Mouse (Mus musculus) G1E (cell line): ENCODE data around the gene Cfap100. TPM values are rescaled to one million over a fixed set of nuclear protein-coding genes. Genes with fewer than 3 reads are reported as not detected.

ENCODE experiments used
- ATAC-seq: 2 replicates; pipeline ENCODE4 v1.8.0; 2016; ENCODE audit warnings: mild to moderate bottlenecking; ENCODE audit not compliant: insufficient number of reproducible peaks, poor library complexity, low FRiP score, severe bottlenecking; ENCODE audit errors: extremely low read depth
- DNase-seq: peaks from one replicate; pipeline ENCODE4 v3.0.0; 2012; ENCODE audit warnings: low spot score
- H3K27me3 ChIP-seq: 2 replicates; pipeline ENCODE4 v1.6.1; 2012; ENCODE audit warnings: mild to moderate bottlenecking, low read length, inconsistent platforms; ENCODE audit not compliant: insufficient read depth
- H3K36me3 ChIP-seq: replicated peaks from 2 replicates; pipeline ENCODE3; 2012; ENCODE audit warnings: mild to moderate bottlenecking, inconsistent platforms
- H3K4me1 ChIP-seq: 2 replicates; pipeline ENCODE4 v1.6.1; 2012; ENCODE audit warnings: low read depth, low read length, inconsistent platforms, mixed read lengths; ENCODE audit not compliant: insufficient read depth
- H3K4me3 ChIP-seq: 2 replicates; pipeline ENCODE4 v1.5.1; 2012; ENCODE audit warnings: low read depth, mild to moderate bottlenecking, inconsistent platforms, low read length, moderate library complexity, mixed read lengths
- H3K9me3 ChIP-seq: replicated peaks from 2 replicates; pipeline ENCODE4 v1.6.1; 2012; ENCODE audit warnings: inconsistent platforms
- CTCF ChIP-seq: IDR thresholded peaks from 2 replicates; pipeline ENCODE4 v1.5.1; 2012; ENCODE audit warnings: low read depth, low read length, inconsistent platforms, mixed read lengths
- GATA1 ChIP-seq: IDR thresholded peaks from 2 replicates; pipeline ENCODE4 v1.6.1; 2012; ENCODE audit warnings: borderline replicate concordance, low read length, inconsistent platforms, mixed read lengths
- GATA2 ChIP-seq: IDR thresholded peaks from 2 replicates; pipeline ENCODE4 v1.6.1; 2012; ENCODE audit warnings: low read depth, low read length, inconsistent platforms, borderline replicate concordance
- POLR2AphosphoS5 ChIP-seq: IDR thresholded peaks from 2 replicates; pipeline ENCODE4 v1.6.1; 2012; ENCODE audit warnings: low read depth, low read length, inconsistent platforms; ENCODE audit not compliant: insufficient replicate concordance
- TAL1 ChIP-seq: conservative IDR thresholded peaks from 2 replicates; pipeline ENCODE4 v1.6.1; 2012; ENCODE audit warnings: low read depth, low read length, inconsistent platforms, mixed read lengths
- polyA plus RNA-seq: library from polyadenylated mRNA; stranded (reverse); fragments of >175 nt; gene quantifications from 2 replicates; pipeline ENCODE4 v1.2.3, GENCODE M21; 2012
- total RNA-seq, 2 experiments: library from RNA; stranded (forward) in 1 of 2; stranded (reverse) in 1 of 2; fragments of 200-1000 nt in 1 of 2; fragments of >200 nt in 1 of 2; fragmentation: Nextera tagmentation in 1 of 2; gene quantifications; 2 replicates each; pipeline ENCODE4 v1.2.3; 2014 to 2017

The Cfap100 gene
- total and polyA plus RNA-seq, 3 experiments: 0.27 TPM; not detected in 2

DNA sequence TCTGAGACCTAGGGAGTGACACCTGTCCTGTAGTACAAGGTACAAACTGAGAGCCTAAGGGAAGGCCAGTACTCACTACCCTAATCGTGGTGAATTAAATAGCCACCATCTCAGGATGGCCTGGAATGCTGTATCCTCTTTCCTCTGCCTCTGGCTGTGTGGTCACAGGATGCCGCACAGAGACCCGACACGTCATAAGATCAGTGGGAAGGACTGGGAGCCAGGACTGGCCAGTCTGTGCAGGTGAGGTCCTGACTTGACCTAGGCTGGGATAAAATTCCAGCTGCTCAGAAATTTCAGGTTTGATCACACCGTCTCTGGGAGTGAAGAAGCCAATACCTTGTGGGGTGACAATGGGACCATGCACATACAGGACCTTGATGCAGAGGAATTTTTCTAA, 22.9 kb upstream of the Cfap100 start:
- no peak for DNase-seq
- TF ChIP-seq CTCF: no peak
- no peak for TF ChIP-seq TAL1
- TF ChIP-seq GATA1: no peak
- no peak for TF ChIP-seq GATA2
- no peak for ATAC-seq
- Histone ChIP-seq H3K27me3 (peaks cover 39% of the 10 kb centered on the region), H3K36me3 (no peaks in the 10 kb centered on the region), H3K4me1 (no peaks in the 10 kb centered on the region), H3K4me3 (no peak overlapping the region), H3K9me3 (no peaks in the 10 kb centered on the region)

DNA sequence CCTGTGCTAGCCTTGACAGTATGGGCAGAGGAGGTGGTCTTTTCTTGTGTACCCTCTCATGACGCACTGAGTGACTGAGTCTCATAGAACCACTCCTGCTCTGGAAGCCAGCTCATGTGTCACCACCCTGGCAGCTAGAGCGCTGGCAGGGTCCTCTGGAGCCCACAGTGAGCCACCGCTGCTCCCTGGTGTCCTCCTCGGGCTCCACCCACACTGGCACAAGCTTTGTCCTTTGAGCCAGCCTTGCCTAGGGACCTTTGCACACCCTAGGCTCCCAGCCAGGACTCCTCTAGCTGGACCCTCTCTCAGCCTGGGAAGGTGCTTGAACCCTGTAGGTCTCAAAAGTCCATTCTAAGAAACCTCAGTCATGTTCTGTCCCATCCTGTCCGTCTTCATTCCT, 22.1 kb upstream of the Cfap100 start:
- no peaks in the 10 kb centered on the region for H3K4me1 ChIP-seq
- H3K27me3 ChIP-seq: peaks cover 36% of the 10 kb centered on the region
- H3K4me3 ChIP-seq: no peak overlapping the region
- DNase-seq: no peak
- H3K9me3 ChIP-seq: no peaks in the 10 kb centered on the region
- no peak for ATAC-seq
- TF ChIP-seq CTCF (no peak), TAL1 (no peak), POLR2AphosphoS5 (no peak), GATA2 (no peak), GATA1 (no peak)
- H3K36me3 ChIP-seq: no peaks in the 10 kb centered on the region

DNA sequence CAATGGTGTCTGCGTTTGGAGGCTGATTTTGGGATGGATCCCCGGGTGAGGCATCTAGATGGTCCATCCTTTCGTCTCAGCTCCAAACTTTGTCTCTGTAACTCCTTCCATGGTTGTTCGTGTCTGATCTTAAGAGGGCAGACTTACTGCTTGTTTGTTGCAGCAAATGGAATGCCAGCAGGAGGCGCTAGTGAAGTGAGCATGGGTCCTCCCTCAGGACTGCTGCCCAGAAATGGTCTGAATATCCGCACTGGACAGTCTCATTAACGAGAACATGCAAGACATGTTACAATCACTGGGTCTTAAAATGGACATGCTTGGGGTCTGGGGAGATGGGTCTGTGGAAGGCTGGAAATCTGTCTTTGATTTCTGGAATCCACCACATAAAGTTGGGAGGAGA, 21.6 kb upstream of the Cfap100 start:
- H3K27me3 ChIP-seq: peaks cover 33% of the 10 kb centered on the region
- DNase-seq: no peak

DNA sequence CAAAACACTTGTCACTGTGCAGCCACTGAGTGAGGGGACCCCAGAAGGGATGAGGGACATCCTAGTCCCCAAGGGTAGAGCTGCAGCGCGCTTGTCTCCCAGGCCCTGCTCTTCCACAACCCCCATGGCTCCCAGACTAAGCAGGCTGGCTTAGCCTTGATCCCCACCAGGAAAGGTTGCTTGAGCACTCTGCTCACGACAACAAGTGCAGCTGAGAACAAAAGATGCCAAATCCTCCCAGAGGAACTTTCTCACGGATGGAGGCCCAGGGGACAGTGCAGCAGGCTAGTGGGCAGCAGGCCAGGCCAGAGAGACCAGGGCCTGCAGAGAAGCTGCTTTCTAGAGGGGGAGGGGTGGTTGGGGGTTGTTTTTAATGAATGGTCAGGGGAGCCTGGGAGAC, 18.3 kb upstream of the Cfap100 start:
- no peak for TF ChIP-seq CTCF
- TF ChIP-seq POLR2AphosphoS5: no peak
- TF ChIP-seq GATA2: no peak
- no peak for TF ChIP-seq GATA1
- no peak for TF ChIP-seq TAL1
- Histone ChIP-seq H3K36me3 (no peaks in the 10 kb centered on the region), H3K4me1 (no peaks in the 10 kb centered on the region), H3K27me3 (peaks cover 33% of the 10 kb centered on the region), H3K9me3 (no peaks in the 10 kb centered on the region), H3K4me3 (no peak overlapping the region)
- no peak for ATAC-seq
- DNase-seq: no peak

More for the DNA sequence above, 21.6 kb upstream of the Cfap100 start:
- TF ChIP-seq TAL1 (no peak), GATA1 (no peak), CTCF (peak; percentile 33; the same call in 1 of the 2 replicates), POLR2AphosphoS5 (no peak)
- ATAC-seq: no peak
- H3K4me3 ChIP-seq: no peak overlapping the region
- no peaks in the 10 kb centered on the region for H3K4me1 ChIP-seq
- H3K36me3 ChIP-seq: no peaks in the 10 kb centered on the region
- no peaks in the 10 kb centered on the region for H3K9me3 ChIP-seq

DNA sequence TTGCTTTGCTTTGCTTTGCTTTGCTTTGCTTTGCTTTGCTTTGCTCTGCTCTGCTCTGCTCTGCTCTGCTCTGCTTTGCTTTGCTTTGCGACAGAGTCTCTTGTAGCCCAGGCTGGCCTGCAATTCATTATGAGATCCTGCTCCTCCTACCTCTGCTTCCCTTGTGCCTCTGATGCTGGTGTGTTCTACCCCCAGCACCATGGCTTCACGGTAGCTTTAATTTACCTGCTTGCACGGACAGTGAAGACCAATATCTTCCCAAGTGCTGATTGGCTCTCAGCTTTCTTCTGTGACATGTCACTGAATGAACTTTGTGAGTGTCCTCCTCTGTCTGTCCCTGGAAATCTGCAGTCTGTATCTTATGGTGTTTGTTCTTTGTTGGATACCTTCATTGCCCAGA, 8.4 kb upstream of the Cfap100 start:
- peaks cover 9% of the 10 kb centered on the region for H3K27me3 ChIP-seq
- DNase-seq (no peak), ATAC-seq (no peak)
- H3K4me3 ChIP-seq: no peak overlapping the region
- TF ChIP-seq GATA2 (no peak), TAL1 (no peak), POLR2AphosphoS5 (no peak), GATA1 (no peak), CTCF (no peak)
- H3K9me3 ChIP-seq: 0 out of 2 replicates have a peak, but pooled peaks cover 3% of the 10 kb centered on the region
- peaks cover 12% of the 10 kb centered on the region; the same call in 1 of the 2 replicates for H3K4me1 ChIP-seq
- peaks cover 7% of the 10 kb centered on the region for H3K36me3 ChIP-seq

DNA sequence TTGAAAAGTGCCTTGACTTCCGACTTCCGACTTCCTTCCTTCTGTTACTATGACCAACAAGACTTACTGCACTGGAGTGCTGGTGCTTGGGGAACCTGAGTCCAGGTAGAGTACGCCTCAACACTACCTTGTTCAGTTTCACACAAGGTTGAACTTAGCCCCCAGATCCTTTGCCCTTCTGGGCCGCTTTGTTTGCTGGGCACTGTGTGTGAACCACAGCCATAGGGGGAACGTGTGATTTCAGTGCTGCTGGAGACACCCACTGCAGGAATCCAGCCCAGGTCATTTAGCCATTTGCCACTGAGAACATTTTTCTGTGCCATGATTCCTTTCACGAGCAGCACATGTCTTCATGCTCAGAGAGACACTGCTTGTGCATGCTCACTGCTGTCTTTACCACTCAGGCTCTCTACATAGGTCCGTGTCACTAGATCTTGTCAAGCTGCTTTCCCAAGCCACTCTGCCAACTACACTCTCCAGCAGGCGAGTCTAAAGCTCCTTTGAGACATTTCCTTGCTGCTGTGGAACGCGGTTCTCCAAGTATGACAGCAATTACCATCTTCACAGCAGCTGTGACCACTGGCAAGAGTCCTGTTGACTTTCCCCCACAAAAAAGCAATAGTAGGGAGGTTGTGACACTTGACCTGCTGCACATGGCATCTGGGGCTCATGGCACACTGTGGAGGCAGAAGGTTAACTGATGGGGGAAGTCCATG, 7.8 kb upstream of the Cfap100 start:
- peaks cover 14% of the 10 kb centered on the region for H3K27me3 ChIP-seq
- DNase-seq: no peak
- H3K9me3 ChIP-seq: 0 out of 2 replicates have a peak, but pooled peaks cover 3% of the 10 kb centered on the region
- peaks cover 12% of the 10 kb centered on the region; the same call in 1 of the 2 replicates for H3K4me1 ChIP-seq
- H3K4me3 ChIP-seq: no peak overlapping the region
- ATAC-seq: no peak
- H3K36me3 ChIP-seq: peaks cover 7% of the 10 kb centered on the region
- TF ChIP-seq TAL1 (no peak), GATA2 (no peak), GATA1 (no peak), CTCF (no peak), POLR2AphosphoS5 (no peak)
